Mouse (Mus musculus): Measurements from ENCODE around the gene Plch2. TPM values are rescaled to one million over a fixed set of nuclear protein-coding genes. Genes with fewer than 3 reads are reported as not detected.
A peak's percentile ranks its signal among the peaks of the same experiment; 100 is the strongest.

Plch2 gene
- polyA plus RNA-seq, 1 experiment from 2014 or later = 13.3 TPM

DNA sequence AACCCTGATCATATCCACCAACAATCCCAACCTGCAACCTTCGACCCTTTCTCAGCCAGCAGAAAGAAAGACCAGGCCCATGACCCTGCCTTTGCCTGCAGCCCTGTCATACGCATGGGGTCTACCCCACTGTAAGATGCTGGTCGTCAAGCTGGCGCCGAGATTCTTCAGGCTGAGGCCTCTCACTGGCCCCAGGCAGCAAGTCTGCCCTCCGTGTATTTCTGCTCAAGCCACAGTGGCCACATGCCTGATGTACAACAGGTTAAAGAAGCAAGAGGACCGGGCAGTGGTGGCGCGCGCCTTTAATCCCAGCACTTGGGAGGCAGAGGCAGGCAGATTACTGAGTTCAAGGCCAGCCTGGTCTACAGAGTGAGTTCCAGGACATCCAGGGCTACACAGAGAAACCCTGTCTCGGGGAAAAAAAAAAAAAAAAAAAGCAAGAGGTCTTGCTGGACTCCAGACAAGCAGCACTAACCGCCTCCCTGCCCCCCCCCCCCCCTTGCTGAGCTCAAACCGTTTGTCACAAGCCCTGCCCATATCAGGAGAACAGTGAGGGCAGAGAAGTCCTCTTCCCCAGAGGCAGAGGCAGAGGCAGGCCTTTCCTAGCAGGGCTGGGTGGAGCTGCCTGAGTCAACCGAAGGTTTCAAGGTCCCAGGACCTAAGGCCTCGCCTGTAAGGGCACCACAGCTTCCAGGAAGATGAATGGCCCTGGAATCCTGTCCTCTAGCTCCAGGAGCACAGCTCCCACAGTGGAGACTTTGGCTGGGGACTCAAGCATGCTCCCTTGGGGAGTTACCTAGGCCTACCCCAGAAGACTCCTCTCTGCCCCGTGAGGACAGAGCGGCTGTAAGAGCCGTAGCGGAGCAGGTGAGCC lies 74.1 kb downstream of the Plch2 start:
- ATAC-seq (replicated peaks; ENCODE audit: low FRiP score, low TSS enrichment, low read depth) (no peak), DNase-seq (ENCODE audit: low spot score) (peak; percentile 55)
- Histone ChIP-seq H3K9me3 (ENCODE audit: control insufficient read depth, low read length) (no peaks in the 10 kb centered on the region), H3K4me1 (replicated peaks; ENCODE audit: control insufficient read depth, insufficient read depth, low read length) (peaks cover 7% of the 10 kb centered on the region; the same call in 1 of the 2 replicates), H3K4me3 (ENCODE audit: low read depth, low read length) (no peak overlapping the region), H3K27me3 (replicated peaks; ENCODE audit: control insufficient read depth, insufficient read depth, low read length) (no peaks in the 10 kb centered on the region), H3K27ac (ENCODE audit: low read depth) (no peak overlapping the region), H3K36me3 (ENCODE audit: control insufficient read depth, insufficient read depth, low read length) (peaks cover 46% of the 10 kb centered on the region), H3K9ac (ENCODE audit: low read length) (no peak overlapping the region), H3K4me2 (ENCODE audit: low read length) (no peak overlapping the region)
- 67% methylated on average over 19 of the region's 19 CpGs for WGBS

DNA sequence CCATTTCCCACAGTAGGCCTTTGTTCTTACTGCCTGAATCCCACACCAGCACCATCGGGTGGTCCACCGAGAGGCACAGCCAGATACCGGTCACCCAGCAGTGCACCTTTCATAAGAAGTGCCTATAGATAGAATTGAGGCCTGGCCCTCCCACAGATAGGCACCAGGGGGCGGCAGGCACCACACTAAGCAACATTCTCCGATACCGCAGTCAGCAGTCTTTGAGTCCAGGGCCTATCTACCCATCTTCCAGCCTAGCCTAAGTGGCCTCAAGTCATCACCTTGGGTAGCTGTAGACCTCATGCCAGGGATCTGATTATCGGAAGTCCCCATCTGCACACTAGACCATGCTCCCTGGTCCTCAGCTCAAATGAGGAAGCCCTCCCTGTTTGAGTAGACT lies 75.1 kb downstream of the Plch2 start:
- no peaks in the 10 kb centered on the region for H3K9me3 ChIP-seq (ENCODE audit: control insufficient read depth, low read length)
- DNase-seq (ENCODE audit: low spot score) (peak; percentile 81), ATAC-seq (replicated peaks; ENCODE audit: low FRiP score, low TSS enrichment, low read depth) (peak; percentile 32)
- no peaks in the 10 kb centered on the region for H3K27me3 ChIP-seq (replicated peaks; ENCODE audit: control insufficient read depth, insufficient read depth, low read length)
- no peak overlapping the region for H3K4me3 ChIP-seq (ENCODE audit: low read depth, low read length)
- H3K4me1 ChIP-seq (replicated peaks; ENCODE audit: control insufficient read depth, insufficient read depth, low read length) = peaks cover 7% of the 10 kb centered on the region; the same call in 1 of the 2 replicates
- H3K36me3 ChIP-seq (ENCODE audit: control insufficient read depth, insufficient read depth, low read length) = peaks cover 55% of the 10 kb centered on the region
- no peak overlapping the region for H3K9ac ChIP-seq (ENCODE audit: low read length)
- no peak overlapping the region for H3K4me2 ChIP-seq (ENCODE audit: low read length)
- WGBS = 50% methylated on average over 7 of the region's 7 CpGs
- H3K27ac ChIP-seq (ENCODE audit: low read depth) = no peak overlapping the region

DNA sequence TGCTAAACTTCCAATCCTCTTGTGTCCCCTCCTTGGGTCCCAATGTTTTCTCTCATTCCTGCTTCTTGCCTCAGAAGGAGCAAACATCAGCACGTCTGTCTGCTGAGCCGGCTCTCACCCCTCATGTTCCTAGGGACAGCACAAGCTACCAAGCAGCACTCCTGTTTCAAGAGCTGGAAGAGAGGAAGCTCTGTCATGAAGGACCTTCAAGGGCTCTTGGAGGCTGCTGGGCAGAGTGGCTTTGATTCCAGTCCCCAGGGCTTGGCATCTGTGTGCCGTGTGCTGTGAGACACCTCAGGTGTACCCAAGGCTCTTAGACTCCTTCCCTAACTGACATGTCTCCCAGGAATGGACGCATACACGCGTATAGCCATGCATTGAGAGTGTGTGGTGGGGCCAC lies 75.5 kb downstream of the Plch2 start:
- no peaks in the 10 kb centered on the region for H3K9me3 ChIP-seq (ENCODE audit: control insufficient read depth, low read length)
- H3K4me2 ChIP-seq (ENCODE audit: low read length) = no peak overlapping the region
- H3K36me3 ChIP-seq (ENCODE audit: control insufficient read depth, insufficient read depth, low read length) = peaks cover 60% of the 10 kb centered on the region
- no peak for DNase-seq (ENCODE audit: low spot score)
- 0 out of 2 replicates have a peak, but pooled peaks have one; percentile 6 for ATAC-seq (replicated peaks; ENCODE audit: low FRiP score, low TSS enrichment, low read depth)
- H3K27me3 ChIP-seq (replicated peaks; ENCODE audit: control insufficient read depth, insufficient read depth, low read length) = no peaks in the 10 kb centered on the region
- no peak overlapping the region for H3K4me3 ChIP-seq (ENCODE audit: low read depth, low read length)
- no peak overlapping the region for H3K27ac ChIP-seq (ENCODE audit: low read depth)
- 84% methylated on average over 6 of the region's 6 CpGs for WGBS
- H3K4me1 ChIP-seq (replicated peaks; ENCODE audit: control insufficient read depth, insufficient read depth, low read length) = peaks cover 5% of the 10 kb centered on the region; the same call in 1 of the 2 replicates
- no peak overlapping the region for H3K9ac ChIP-seq (ENCODE audit: low read length)

DNA sequence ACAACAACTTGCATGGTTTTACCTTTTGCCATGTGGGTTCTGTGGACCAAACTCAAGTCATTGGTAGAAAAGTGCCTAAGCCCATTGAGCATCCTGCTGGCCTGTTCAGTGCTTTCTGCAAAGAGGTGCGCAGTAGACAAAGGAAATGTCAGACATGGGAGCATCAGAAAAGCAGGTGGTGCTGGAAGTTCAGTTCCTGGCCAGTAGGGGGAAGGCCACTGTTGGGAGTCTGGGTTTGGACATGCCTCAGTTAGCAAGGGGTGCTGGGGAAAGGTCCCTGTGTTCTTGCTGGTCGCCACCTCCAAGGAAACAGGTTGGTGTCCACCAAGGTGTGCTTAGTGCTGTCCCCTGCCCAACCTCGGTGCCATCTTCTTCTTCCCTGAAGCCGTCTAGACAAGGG lies 76.5 kb downstream of the Plch2 start:
- Histone ChIP-seq H3K27ac (ENCODE audit: low read depth) (no peak overlapping the region), H3K4me3 (ENCODE audit: low read depth, low read length) (no peak overlapping the region), H3K9ac (ENCODE audit: low read length) (no peak overlapping the region), H3K4me2 (ENCODE audit: low read length) (no peak overlapping the region), H3K27me3 (replicated peaks; ENCODE audit: control insufficient read depth, insufficient read depth, low read length) (no peaks in the 10 kb centered on the region), H3K36me3 (ENCODE audit: control insufficient read depth, insufficient read depth, low read length) (peaks cover 69% of the 10 kb centered on the region), H3K9me3 (ENCODE audit: control insufficient read depth, low read length) (no peaks in the 10 kb centered on the region), H3K4me1 (replicated peaks; ENCODE audit: control insufficient read depth, insufficient read depth, low read length) (no peaks in the 10 kb centered on the region)
- WGBS = 93% methylated on average over 4 of the region's 4 CpGs
- ATAC-seq (replicated peaks; ENCODE audit: low FRiP score, low TSS enrichment, low read depth) (no peak), DNase-seq (ENCODE audit: low spot score) (no peak)

DNA sequence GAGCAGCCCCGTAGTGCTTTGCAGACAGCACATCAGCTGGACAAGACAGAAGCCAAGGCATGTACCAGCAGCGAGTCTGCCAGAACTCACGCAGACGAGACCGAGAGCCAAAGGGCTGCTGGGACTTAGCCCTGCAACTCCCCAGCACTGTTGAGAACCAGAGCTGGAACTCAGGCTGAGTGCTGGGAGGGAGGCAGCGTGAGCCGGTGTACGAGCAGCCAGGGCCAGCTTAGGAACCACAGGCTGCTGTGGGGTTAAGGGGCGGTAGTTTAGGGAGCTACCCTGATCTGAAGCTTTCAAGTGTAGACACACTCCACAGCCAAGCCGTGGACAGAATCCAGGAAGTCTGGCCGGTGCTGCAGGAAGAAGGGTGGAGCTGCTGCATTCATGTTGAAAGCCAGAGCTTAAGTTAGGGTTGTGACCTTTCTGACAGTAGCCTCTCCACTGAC lies 82.4 kb downstream of the Plch2 start:
- H3K9me3 ChIP-seq (ENCODE audit: control insufficient read depth, low read length) = no peaks in the 10 kb centered on the region
- H3K27me3 ChIP-seq (replicated peaks; ENCODE audit: control insufficient read depth, insufficient read depth, low read length) = no peaks in the 10 kb centered on the region
- 87% methylated on average over 11 of the region's 11 CpGs for WGBS
- no peak for DNase-seq (ENCODE audit: low spot score)
- H3K36me3 ChIP-seq (ENCODE audit: control insufficient read depth, insufficient read depth, low read length) = peaks cover 100% of the 10 kb centered on the region
- ATAC-seq (replicated peaks; ENCODE audit: low FRiP score, low TSS enrichment, low read depth) = no peak
- H3K9ac ChIP-seq (ENCODE audit: low read length) = no peak overlapping the region
- H3K4me2 ChIP-seq (ENCODE audit: low read length) = no peak overlapping the region
- H3K27ac ChIP-seq (ENCODE audit: low read depth) = no peak overlapping the region
- H3K4me3 ChIP-seq (ENCODE audit: low read depth, low read length) = no peak overlapping the region
- H3K4me1 ChIP-seq (replicated peaks; ENCODE audit: control insufficient read depth, insufficient read depth, low read length) = no peaks in the 10 kb centered on the region

DNA sequence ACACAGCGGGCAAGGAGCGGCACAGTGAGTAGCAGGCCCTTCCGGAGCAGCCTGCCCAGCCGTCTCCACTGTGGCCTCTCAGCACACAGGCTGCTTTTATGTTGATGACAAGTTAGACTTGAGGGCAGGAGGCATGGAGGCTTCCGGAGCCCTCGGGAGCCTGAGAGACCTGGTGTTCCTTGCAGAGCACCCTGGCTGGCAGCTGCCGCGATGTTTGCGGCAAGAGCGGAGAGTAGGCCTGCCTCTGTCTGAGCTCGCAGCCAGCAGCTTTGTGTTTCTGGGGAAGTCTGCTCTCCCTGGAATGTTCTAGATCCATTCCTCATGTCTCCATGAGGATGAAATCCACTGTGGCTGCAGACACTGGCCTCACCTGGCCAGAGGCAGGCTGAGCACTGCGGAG lies 84.0 kb downstream of the Plch2 start:
- H3K4me2 ChIP-seq (ENCODE audit: low read length) = no peak overlapping the region
- no peaks in the 10 kb centered on the region for H3K9me3 ChIP-seq (ENCODE audit: control insufficient read depth, low read length)
- H3K27me3 ChIP-seq (replicated peaks; ENCODE audit: control insufficient read depth, insufficient read depth, low read length) = no peaks in the 10 kb centered on the region
- no peak overlapping the region for H3K4me3 ChIP-seq (ENCODE audit: low read depth, low read length)
- no peaks in the 10 kb centered on the region for H3K4me1 ChIP-seq (replicated peaks; ENCODE audit: control insufficient read depth, insufficient read depth, low read length)
- H3K36me3 ChIP-seq (ENCODE audit: control insufficient read depth, insufficient read depth, low read length) = peaks cover 94% of the 10 kb centered on the region
- no peak for ATAC-seq (replicated peaks; ENCODE audit: low FRiP score, low TSS enrichment, low read depth)
- no peak overlapping the region for H3K27ac ChIP-seq (ENCODE audit: low read depth)
- WGBS = 95% methylated on average over 12 of the region's 12 CpGs
- no peak for DNase-seq (ENCODE audit: low spot score)
- H3K9ac ChIP-seq (ENCODE audit: low read length) = no peak overlapping the region

DNA sequence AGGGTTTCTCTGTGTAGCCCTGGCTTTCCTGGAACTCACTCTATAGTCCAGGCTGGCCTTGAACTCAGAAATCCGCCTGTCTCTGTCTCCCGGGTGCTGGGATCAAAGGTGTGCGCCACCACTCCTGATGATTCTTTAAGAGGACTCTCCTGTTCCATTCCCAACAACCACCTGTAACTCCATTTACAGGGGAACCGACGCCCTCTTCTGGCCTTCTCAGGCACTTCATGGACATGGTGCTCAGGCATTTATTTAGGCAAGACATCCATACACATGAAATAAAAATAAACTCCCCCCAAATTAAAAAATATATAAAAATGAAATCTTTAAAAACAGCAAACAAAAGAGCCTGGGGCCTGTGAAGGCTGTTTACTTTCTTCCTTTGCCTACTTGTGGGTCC lies 89.4 kb downstream of the Plch2 start:
- no peak for ATAC-seq (replicated peaks; ENCODE audit: low FRiP score, low TSS enrichment, low read depth)

DNA sequence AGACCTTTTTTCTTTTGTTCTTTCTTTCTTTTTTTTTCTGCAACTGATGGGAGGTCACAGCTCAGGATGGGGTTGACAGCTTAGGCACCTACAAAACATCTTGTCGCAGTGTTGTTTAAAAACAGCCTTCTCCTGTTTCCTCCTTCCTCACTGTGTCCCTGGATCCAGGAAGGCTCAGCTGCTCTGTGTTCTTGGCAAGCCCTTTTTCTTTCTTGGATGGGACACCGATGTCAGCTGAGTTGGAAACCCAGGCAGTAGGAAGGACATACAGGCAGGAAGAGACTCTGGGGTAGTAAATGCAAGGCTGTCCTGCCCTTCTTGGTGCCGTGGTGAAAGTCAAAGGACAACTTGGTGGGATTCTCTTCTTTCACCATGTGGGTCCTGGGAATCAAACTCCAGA lies 90.7 kb downstream of the Plch2 start:
- no peak overlapping the region for H3K27ac ChIP-seq (ENCODE audit: low read depth)
- H3K4me3 ChIP-seq (ENCODE audit: low read depth, low read length) = no peak overlapping the region
- DNase-seq (ENCODE audit: low spot score) (no peak), ATAC-seq (replicated peaks; ENCODE audit: low FRiP score, low TSS enrichment, low read depth) (no peak)
- H3K4me2 ChIP-seq (ENCODE audit: low read length) = 0 out of 2 replicates have a peak overlapping the region, but pooled peaks have one; percentile 81
- WGBS = 82% methylated on average over 3 of the region's 3 CpGs
- H3K9ac ChIP-seq (ENCODE audit: low read length) = no peak overlapping the region
- H3K27me3 ChIP-seq (replicated peaks; ENCODE audit: control insufficient read depth, insufficient read depth, low read length) = peaks cover 25% of the 10 kb centered on the region
- peaks cover 30% of the 10 kb centered on the region for H3K4me1 ChIP-seq (replicated peaks; ENCODE audit: control insufficient read depth, insufficient read depth, low read length)
- no peaks in the 10 kb centered on the region for H3K9me3 ChIP-seq (ENCODE audit: control insufficient read depth, low read length)
- H3K36me3 ChIP-seq (ENCODE audit: control insufficient read depth, insufficient read depth, low read length) = peaks cover 37% of the 10 kb centered on the region

More for the DNA sequence above, 89.4 kb downstream of the Plch2 start:
- Histone ChIP-seq H3K27ac (ENCODE audit: low read depth) (no peak overlapping the region), H3K9ac (ENCODE audit: low read length) (no peak overlapping the region), H3K36me3 (ENCODE audit: control insufficient read depth, insufficient read depth, low read length) (peaks cover 50% of the 10 kb centered on the region), H3K9me3 (ENCODE audit: control insufficient read depth, low read length) (no peaks in the 10 kb centered on the region), H3K27me3 (replicated peaks; ENCODE audit: control insufficient read depth, insufficient read depth, low read length) (peaks cover 12% of the 10 kb centered on the region), H3K4me2 (ENCODE audit: low read length) (no peak overlapping the region), H3K4me1 (replicated peaks; ENCODE audit: control insufficient read depth, insufficient read depth, low read length) (peaks cover 18% of the 10 kb centered on the region), H3K4me3 (ENCODE audit: low read depth, low read length) (no peak overlapping the region)
- peak; percentile 72 for DNase-seq (ENCODE audit: low spot score)
- 65% methylated on average over 5 of the region's 5 CpGs for WGBS

All from intestine, embryonic 14.5 days (tissue).